Mouse (Mus musculus) myocyte (in vitro differentiated cells): ENCODE data around the gene Tstd2. TPM values are rescaled to one million over a fixed set of nuclear protein-coding genes. Genes with fewer than 3 reads are reported as not detected.

ENCODE experiments used
- H3K27me3 ChIP-seq: one replicate; pipeline ENCODE4 v1.6.1; 2011; ENCODE audit not compliant: control insufficient read depth, insufficient read depth, insufficient read length
- H3K36me3 ChIP-seq: one replicate; pipeline ENCODE4 v1.6.1; 2011; ENCODE audit not compliant: control insufficient read depth, insufficient read depth
- H3K4me2 ChIP-seq: one replicate; pipeline ENCODE4 v1.6.1; 2011; ENCODE audit warnings: low read depth, control low read depth
- H3K4me3 ChIP-seq: one replicate; pipeline ENCODE4 v1.5.1; 2011; ENCODE audit warnings: mild to moderate bottlenecking, control low read depth, moderate library complexity
- H3K79me2 ChIP-seq: one replicate; pipeline ENCODE4 v1.6.1; 2011; ENCODE audit not compliant: control insufficient read depth, insufficient read depth
- H3ac ChIP-seq: one replicate; pipeline ENCODE4 v1.6.1; 2011; ENCODE audit not compliant: control insufficient read depth, insufficient read length
- CEBPB ChIP-seq: IDR thresholded peaks from 2 replicates; pipeline ENCODE4 v1.6.1; 2011; ENCODE audit warnings: mild to moderate bottlenecking, moderate library complexity; ENCODE audit not compliant: poor library complexity, insufficient read depth, severe bottlenecking
- E2F4 ChIP-seq: IDR thresholded peaks from one replicate; pipeline ENCODE4 v1.6.1; 2011; ENCODE audit warnings: mild to moderate bottlenecking, control low read depth, moderate library complexity; ENCODE audit not compliant: insufficient read depth
- MAX ChIP-seq: IDR thresholded peaks from one replicate; pipeline ENCODE4 v1.6.1; 2011; ENCODE audit warnings: low read depth, mild to moderate bottlenecking, control low read depth
- MYOD1 ChIP-seq, 3 experiments: IDR thresholded peaks; one replicate each; pipeline ENCODE4 v1.6.1; 2011; ENCODE audit warnings: control low read depth in 2 of 3, low read depth in 2 of 3, mild to moderate bottlenecking in 2 of 3, moderate library complexity in 1 of 3; ENCODE audit not compliant: insufficient read length in 2 of 3, control insufficient read depth in 1 of 3
- MYOG ChIP-seq, 3 experiments: IDR thresholded peaks; one replicate each; pipeline ENCODE4 v1.6.1; 2011; ENCODE audit warnings: control low read depth in 2 of 3, low read depth in 2 of 3, mild to moderate bottlenecking in 2 of 3; ENCODE audit not compliant: insufficient read length in 2 of 3, control insufficient read depth in 1 of 3, insufficient read depth in 1 of 3
- POLR2A ChIP-seq: IDR thresholded peaks from one replicate; pipeline ENCODE4 v1.6.1; 2011; ENCODE audit warnings: low read depth, mild to moderate bottlenecking, control low read depth, moderate library complexity; ENCODE audit not compliant: insufficient read length
- POLR2AphosphoS2 ChIP-seq: IDR thresholded peaks from one replicate; pipeline ENCODE4 v1.6.1; 2011; ENCODE audit warnings: low read depth, control low read depth; ENCODE audit not compliant: insufficient read length
- REST ChIP-seq: IDR thresholded peaks from one replicate; pipeline ENCODE4 v1.6.1; 2011; ENCODE audit warnings: mild to moderate bottlenecking, control low read depth, moderate library complexity; ENCODE audit not compliant: insufficient read depth, insufficient read length
- SRF ChIP-seq: IDR thresholded peaks from one replicate; pipeline ENCODE4 v1.6.1; 2011; ENCODE audit warnings: low read depth; ENCODE audit not compliant: control insufficient read depth, insufficient read length
- TCF12 ChIP-seq: IDR thresholded peaks from one replicate; pipeline ENCODE4 v1.6.1; 2011; ENCODE audit warnings: mild to moderate bottlenecking, control low read depth; ENCODE audit not compliant: poor library complexity, insufficient read depth, severe bottlenecking
- TCF3 ChIP-seq: IDR thresholded peaks from one replicate; pipeline ENCODE4 v1.6.1; 2011; ENCODE audit warnings: low read depth, control low read depth; ENCODE audit not compliant: insufficient read length
- USF1 ChIP-seq: IDR thresholded peaks from one replicate; pipeline ENCODE4 v1.6.1; 2011; ENCODE audit warnings: low read depth, mild to moderate bottlenecking, control low read depth, moderate library complexity
- polyA plus RNA-seq: library from polyadenylated mRNA; unstranded; fragments of >200 nt; fragmentation: generic; extraction: Trizol; gene quantifications from one replicate; pipeline ENCODE4 v1.2.1, GENCODE M21; 2012; ENCODE audit warnings: missing spikeins

The Tstd2 gene
- polyA plus RNA-seq, 1 experiment: 14.9 TPM

GRCm38 (mm10) chr4:46116544-46117175 is 21.8 kb downstream of the Tstd2 start:
- H3K79me2 ChIP-seq: no peaks in the 10 kb centered on the region
- no peak overlapping the region for H3K4me2 ChIP-seq
- peaks cover 38% of the 10 kb centered on the region for H3K36me3 ChIP-seq
- no peaks in the 10 kb centered on the region for H3K27me3 ChIP-seq
- H3ac ChIP-seq: no peak overlapping the region
- no peak for TF ChIP-seq MAX
- no peak for TF ChIP-seq E2F4
- no peak for TF ChIP-seq SRF
- peak; percentile 32 to 84 (median 72) for TF ChIP-seq MYOD1 (IDR thresholded peaks at IDR 0.05; ENCODE audit: control insufficient read depth in 1 of 3, insufficient read length in 2 of 3, low read depth in 2 of 3)
- peak; percentile 3 for TF ChIP-seq TCF3
- no peak for TF ChIP-seq POLR2A
- peak; percentile 46 to 92 (median 64) for TF ChIP-seq MYOG (IDR thresholded peaks at IDR 0.05; ENCODE audit: control insufficient read depth in 1 of 3, insufficient read depth in 1 of 3, insufficient read length in 2 of 3, low read depth in 2 of 3)
- no peak for TF ChIP-seq REST
- no peak for TF ChIP-seq USF1
- H3K4me3 ChIP-seq: no peak overlapping the region

GRCm38 (mm10) chr4:46115308-46115707 is 23.2 kb downstream of the Tstd2 start:
- peaks cover 28% of the 10 kb centered on the region for H3K36me3 ChIP-seq
- no peaks in the 10 kb centered on the region for H3K27me3 ChIP-seq
- H3ac ChIP-seq: no peak overlapping the region
- H3K4me3 ChIP-seq: no peak overlapping the region
- TF ChIP-seq USF1: no peak
- no peak for TF ChIP-seq POLR2A
- TF ChIP-seq CEBPB: no peak
- no peak for TF ChIP-seq TCF3
- no peak for TF ChIP-seq MAX
- TF ChIP-seq REST: no peak
- no peak for TF ChIP-seq POLR2AphosphoS2
- no peak for TF ChIP-seq SRF
- no peak overlapping the region for H3K4me2 ChIP-seq
- no peaks in the 10 kb centered on the region for H3K79me2 ChIP-seq

GRCm38 (mm10) chr4:46111361-46111760 is 27.1 kb downstream of the Tstd2 start:
- H3K27me3 ChIP-seq: no peaks in the 10 kb centered on the region
- TF ChIP-seq POLR2A (no peak), MYOG (IDR thresholded peaks at IDR 0.05; ENCODE audit: control insufficient read depth in 1 of 3, insufficient read depth in 1 of 3, insufficient read length in 2 of 3, low read depth in 2 of 3) (peak in 1 of 3 experiments; percentile 20), TCF3 (no peak), MAX (no peak)
- no peak overlapping the region for H3ac ChIP-seq
- no peak overlapping the region for H3K4me2 ChIP-seq
- peaks cover 19% of the 10 kb centered on the region for H3K36me3 ChIP-seq
- H3K79me2 ChIP-seq: no peaks in the 10 kb centered on the region
- H3K4me3 ChIP-seq: no peak overlapping the region

- TF ChIP-seq SRF: no peak
- no peak for TF ChIP-seq REST
- TF ChIP-seq POLR2AphosphoS2: no peak
- no peak for TF ChIP-seq MAX
- no peak for TF ChIP-seq TCF12
- TF ChIP-seq E2F4: no peak
- no peak for TF ChIP-seq CEBPB
- TF ChIP-seq POLR2A: no peak
- TF ChIP-seq MYOD1 (IDR thresholded peaks at IDR 0.05; ENCODE audit: control insufficient read depth in 1 of 3, insufficient read length in 2 of 3, low read depth in 2 of 3): no peak
- no peak for TF ChIP-seq TCF3
- TF ChIP-seq USF1: no peak
- Histone ChIP-seq H3K36me3 (peaks cover 14% of the 10 kb centered on the region), H3K79me2 (no peaks in the 10 kb centered on the region), H3K4me3 (no peak overlapping the region), H3K27me3 (no peaks in the 10 kb centered on the region), H3ac (no peak overlapping the region), H3K4me2 (no peak overlapping the region)
Measured at GRCm38 (mm10) chr4:46110084-46110483, 28.4 kb downstream of the Tstd2 start.

- Histone ChIP-seq H3K36me3 (peaks cover 3% of the 10 kb centered on the region), H3K79me2 (no peaks in the 10 kb centered on the region), H3ac (no peak overlapping the region), H3K4me2 (no peak overlapping the region), H3K27me3 (no peaks in the 10 kb centered on the region), H3K4me3 (no peak overlapping the region)
- no peak for TF ChIP-seq CEBPB
- no peak for TF ChIP-seq POLR2AphosphoS2
- no peak for TF ChIP-seq MYOD1 (IDR thresholded peaks at IDR 0.05; ENCODE audit: control insufficient read depth in 1 of 3, insufficient read length in 2 of 3, low read depth in 2 of 3)
- TF ChIP-seq MYOG (IDR thresholded peaks at IDR 0.05; ENCODE audit: control insufficient read depth in 1 of 3, insufficient read depth in 1 of 3, insufficient read length in 2 of 3, low read depth in 2 of 3): peak in 2 of 3 experiments; percentile 10 to 28
- no peak for TF ChIP-seq E2F4
- no peak for TF ChIP-seq TCF12
- TF ChIP-seq MAX: no peak
Measured at GRCm38 (mm10) chr4:46102078-46102769, 36.3 kb downstream of the Tstd2 start.
